Mouse (Mus musculus) heart, adult 11 months (tissue): Measurements from ENCODE around the gene Tas2r119.

Experiments
- DNase-seq: peaks from one replicate; pipeline ENCODE4 v3.0.0; 2022

Tas2r119 gene

GRCm38 (mm10) chr15:32226381-32226780, 49.3 kb downstream of the Tas2r119 start:
- DNase-seq: peak; percentile 51

GRCm38 (mm10) chr15:32226888-32227395, 49.9 kb downstream of the Tas2r119 start:
- DNase-seq: no peak
